Mouse (Mus musculus) MEL (cell line): Measurements from ENCODE around the gene Kank1.

ENCODE experiments used
- CTCF ChIP-seq, 3 experiments: IDR thresholded peaks in 2 of 3; conservative IDR thresholded peaks in 1 of 3; 2 replicates each; pipeline ENCODE4 v1.5.1; 2011 to 2012; ENCODE audit warnings: low read length in 3 of 3, low read depth in 2 of 3, mild to moderate bottlenecking in 2 of 3, improper control_type of control experiment in 1 of 3, inconsistent platforms in 1 of 3, mixed read lengths in 1 of 3, moderate library complexity in 1 of 3; ENCODE audit not compliant: control insufficient read depth in 1 of 3, insufficient read depth in 1 of 3, poor library complexity in 1 of 3, severe bottlenecking in 1 of 3
- GATA1 ChIP-seq: IDR thresholded peaks from 2 replicates; pipeline ENCODE4 v1.6.1; 2011; ENCODE audit warnings: low read depth, low read length, improper control_type of control experiment
- HCFC1 ChIP-seq: IDR thresholded peaks from 2 replicates; pipeline ENCODE4 v1.6.1; 2012; ENCODE audit warnings: low read depth, mild to moderate bottlenecking, inconsistent platforms, low read length, improper control_type of control experiment, moderate library complexity
- MXI1 ChIP-seq: IDR thresholded peaks from 2 replicates; pipeline ENCODE4 v1.6.1; 2011; ENCODE audit warnings: mild to moderate bottlenecking, low read depth, low read length, improper control_type of control experiment
- NELFE ChIP-seq: IDR thresholded peaks from 2 replicates; pipeline ENCODE4 v1.6.1; 2011; ENCODE audit warnings: low read depth, low read length, improper control_type of control experiment
- RCOR1 ChIP-seq: IDR thresholded peaks from 2 replicates; pipeline ENCODE4 v1.6.1; 2012; ENCODE audit warnings: low read depth, mild to moderate bottlenecking, inconsistent platforms, low read length, improper control_type of control experiment
- TBP ChIP-seq: IDR thresholded peaks from 2 replicates; pipeline ENCODE4 v1.8.0; 2011; ENCODE audit warnings: low read depth, low read length, improper control_type of control experiment
- TCF12 ChIP-seq: IDR thresholded peaks from 2 replicates; pipeline ENCODE4 v1.6.1; 2014; ENCODE audit warnings: low read depth, mild to moderate bottlenecking, inconsistent platforms, low read length, improper control_type of control experiment, moderate library complexity

DNA sequence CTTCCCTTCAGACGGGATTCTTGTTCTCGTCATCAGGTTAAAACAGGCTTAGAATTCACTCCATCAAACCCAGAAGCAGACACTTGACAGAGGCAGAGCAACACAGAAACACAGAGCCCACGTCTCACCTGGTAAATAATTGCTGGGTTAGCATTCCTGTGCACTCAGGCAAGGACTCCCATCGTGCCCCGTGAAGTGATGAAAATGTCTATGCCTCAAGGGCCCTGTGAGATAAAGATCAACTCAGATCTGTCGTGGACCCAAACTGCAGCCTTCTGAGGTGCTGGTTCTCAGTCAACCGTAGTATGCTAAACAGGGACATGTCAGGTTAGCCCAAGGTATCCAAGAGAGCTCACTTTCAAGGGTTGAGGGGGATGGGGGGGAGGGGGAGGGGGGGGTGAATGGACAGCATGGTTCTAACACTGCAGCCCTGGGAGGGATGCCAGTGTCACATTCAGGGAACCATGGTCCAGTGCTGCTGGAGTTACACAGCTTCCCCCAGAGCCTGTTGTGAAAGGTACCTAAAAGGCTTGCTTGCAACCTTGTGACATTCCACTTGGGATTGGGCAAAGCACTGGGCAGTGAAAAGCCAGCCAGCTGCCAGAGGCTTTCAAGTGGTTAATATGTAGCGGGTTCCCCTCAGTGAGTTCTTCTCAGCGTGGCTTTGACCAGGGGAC, 14.7 kb upstream of the Kank1 start:
- TF ChIP-seq HCFC1 (no peak), TBP (no peak), GATA1 (no peak), NELFE (no peak), CTCF (IDR thresholded peaks at IDR 0.05 in 2 of 3, conservative IDR thresholded peaks at IDR 0.05 in 1 of 3; ENCODE audit: control insufficient read depth in 1 of 3, insufficient read depth in 1 of 3, low read depth in 2 of 3, low read length in 3 of 3, poor library complexity in 1 of 3, severe bottlenecking in 1 of 3) (no peak), TCF12 (no peak), MXI1 (no peak), RCOR1 (no peak)
